Mouse (Mus musculus) bone marrow, adult 2 months (tissue): ENCODE measurements around the gene 9130213A22Rik. TPM values are rescaled to one million over a fixed set of nuclear protein-coding genes. Genes with fewer than 3 reads are reported as not detected.
A peak's percentile ranks its signal among the peaks of the same experiment; 100 is the strongest.

Experiments used
- H3K27ac ChIP-seq: fragments of 200-500 bp; 2 replicates; pipeline ENCODE4 v1.5.1; 2012; ENCODE audit warnings: low read depth, mild to moderate bottlenecking, control low read depth, inconsistent platforms, low read length; ENCODE audit not compliant: control insufficient read depth, poor library complexity, insufficient read depth
- H3K4me1 ChIP-seq: fragments of 200-500 bp; 2 replicates; pipeline ENCODE4 v1.6.1; 2011; ENCODE audit warnings: low read length; ENCODE audit not compliant: control insufficient read depth, insufficient read depth
- H3K4me3 ChIP-seq: fragments of 200-500 bp; replicated peaks from 2 replicates; pipeline ENCODE3; 2011; ENCODE audit warnings: mild to moderate bottlenecking, low read depth, low read length, control low read depth; ENCODE audit not compliant: control insufficient read depth
- CTCF ChIP-seq: fragments of 200-500 bp; IDR thresholded peaks from 2 replicates; pipeline ENCODE4 v1.5.1; 2011; ENCODE audit warnings: low read length, control low read depth; ENCODE audit not compliant: control insufficient read depth, insufficient read depth
- POLR2A ChIP-seq: fragments of 200-500 bp; IDR thresholded peaks from 2 replicates; pipeline ENCODE4 v1.6.1; 2011; ENCODE audit warnings: low read depth, mild to moderate bottlenecking, control low read depth, low read length, borderline replicate concordance; ENCODE audit not compliant: control insufficient read depth
- WGBS: fragments of 180-500 bp; shearing (Covaris S2); methylation state at CpG from one replicate; pipeline ENCODE4 v1.1.7; 2018; 5-methylcytosine and 5-hydroxymethylcytosine counted together
- polyA plus RNA-seq: library from polyadenylated mRNA; stranded (reverse); fragments of >200 nt; gene quantifications from 2 replicates; pipeline ENCODE4 v1.2.4, GENCODE M21; 2011; ENCODE audit warnings: low replicate concordance; ENCODE audit not compliant: missing spikeins, insufficient read depth, insufficient read length

Gene 9130213A22Rik
- polyA plus RNA-seq, 1 experiment, result not detected

- Histone ChIP-seq H3K27ac (no peak overlapping the region), H3K4me3 (no peak overlapping the region), H3K4me1 (no peaks in the 10 kb centered on the region)
- 85% methylated on average over 6 of the region's 6 CpGs for WGBS
- no peak for TF ChIP-seq POLR2A
Observed at GRCm38 (mm10) chr11:69149728-69150127, 27.3 kb upstream of the 9130213A22Rik start.

- no peak overlapping the region for H3K4me3 ChIP-seq
- no peak overlapping the region for H3K27ac ChIP-seq
- 87% methylated on average over 5 of the region's 5 CpGs for WGBS
- TF ChIP-seq POLR2A, result no peak
- TF ChIP-seq CTCF, result no peak
- no peaks in the 10 kb centered on the region for H3K4me1 ChIP-seq
Observed at GRCm38 (mm10) chr11:69148451-69148960, 26.1 kb upstream of the 9130213A22Rik start.

GRCm38 (mm10) chr11:69147546-69147945 is 25.2 kb upstream of the 9130213A22Rik start:
- Histone ChIP-seq H3K4me1 (no peaks in the 10 kb centered on the region), H3K4me3 (no peak overlapping the region), H3K27ac (no peak overlapping the region)
- no peak for TF ChIP-seq POLR2A
- 76% methylated on average over 7 of the region's 7 CpGs for WGBS

GRCm38 (mm10) chr11:69135361-69135760 is 13.0 kb upstream of the 9130213A22Rik start:
- Histone ChIP-seq H3K4me3 (no peak overlapping the region), H3K4me1 (peaks cover 1% of the 10 kb centered on the region), H3K27ac (no peak overlapping the region)
- no peak for TF ChIP-seq CTCF
- no peak for TF ChIP-seq POLR2A
- WGBS, result 59% methylated on average over 6 of the region's 6 CpGs

- 63% methylated on average over 8 of the region's 8 CpGs for WGBS
- no peak for TF ChIP-seq POLR2A
- TF ChIP-seq CTCF, result no peak
- no peak overlapping the region for H3K27ac ChIP-seq
- peaks cover 1% of the 10 kb centered on the region for H3K4me1 ChIP-seq
- H3K4me3 ChIP-seq, result no peak overlapping the region
Observed at GRCm38 (mm10) chr11:69134622-69134968, 12.2 kb upstream of the 9130213A22Rik start.

- Histone ChIP-seq H3K4me1 (peaks cover 1% of the 10 kb centered on the region), H3K4me3 (peak overlapping the region; percentile 54), H3K27ac (no peak overlapping the region)
- TF ChIP-seq POLR2A (no peak), CTCF (no peak)
- 3% methylated on average over 34 of the region's 34 CpGs for WGBS
Observed at GRCm38 (mm10) chr11:69133923-69134621, 11.7 kb upstream of the 9130213A22Rik start.

GRCm38 (mm10) chr11:69133566-69133922 is 11.2 kb upstream of the 9130213A22Rik start:
- TF ChIP-seq POLR2A, result no peak
- TF ChIP-seq CTCF, result no peak
- Histone ChIP-seq H3K4me1 (peaks cover 1% of the 10 kb centered on the region), H3K27ac (no peak overlapping the region), H3K4me3 (no peak overlapping the region)
- 56% methylated on average over 5 of the region's 5 CpGs for WGBS

GRCm38 (mm10) chr11:69128426-69129122 is 6.2 kb upstream of the 9130213A22Rik start:
- WGBS, result 51% methylated on average over 8 of the region's 8 CpGs
- peaks cover 1% of the 10 kb centered on the region; the same call in 1 of the 2 replicates for H3K4me1 ChIP-seq

More at GRCm38 (mm10) chr11:69128426-69129122, 6.2 kb upstream of the 9130213A22Rik start:
- TF ChIP-seq POLR2A (no peak), CTCF (no peak)
- Histone ChIP-seq H3K4me3 (no peak overlapping the region), H3K27ac (no peak overlapping the region)
